Mouse (Mus musculus): Measurements from ENCODE around the gene Smox. TPM values are rescaled to one million over a fixed set of nuclear protein-coding genes. Genes with fewer than 3 reads are reported as not detected.

The Smox gene
- 36.3 and 44.9 TPM in 2 replicates for polyA plus RNA-seq (2014; fragmentation: Nextera tagmentation; extraction: Ambion mirVana)

- Histone ChIP-seq H3K9ac (ENCODE audit: low read depth, low read length) (peak within 1 kb of the TSS; percentile 90), H3K27ac (ENCODE audit: low read depth, low read length) (peak within 1 kb of the TSS; percentile 62), H3K36me3 (ENCODE audit: control insufficient read depth, insufficient read depth, low read length) (no peaks in the 10 kb centered on the region), H3K4me2 (peak within 1 kb of the TSS; percentile 91), H3K9me3 (ENCODE audit: control insufficient read depth, low read length) (no peaks in the 10 kb centered on the region), H3K4me3 (ENCODE audit: low read depth, low read length) (peak within 1 kb of the TSS; percentile 87), H3K4me1 (replicated peaks; ENCODE audit: control insufficient read depth, insufficient read depth, low read length) (peaks cover 25% of the 10 kb centered on the region), H3K27me3 (replicated peaks; ENCODE audit: control insufficient read depth, insufficient read depth, low read length) (no peaks in the 10 kb centered on the region)
- no peak for ATAC-seq (replicated peaks; ENCODE audit: low FRiP score)
- WGBS, result 21% methylated on average over 7 of the region's 7 CpGs
- DNase-seq (ENCODE audit: low spot score), result no peak
Measured at GRCm38 (mm10) chr2:131491196-131491595, at the start of gene Smox. TSS of gene Smox (plus strand) at chr2:131491496.

- Histone ChIP-seq H3K9ac (ENCODE audit: low read depth, low read length) (no peak overlapping the region), H3K4me1 (replicated peaks; ENCODE audit: control insufficient read depth, insufficient read depth, low read length) (no peaks in the 10 kb centered on the region), H3K27me3 (replicated peaks; ENCODE audit: control insufficient read depth, insufficient read depth, low read length) (no peaks in the 10 kb centered on the region), H3K4me2 (no peak overlapping the region), H3K27ac (ENCODE audit: low read depth, low read length) (no peak overlapping the region), H3K4me3 (ENCODE audit: low read depth, low read length) (no peak overlapping the region), H3K9me3 (ENCODE audit: control insufficient read depth, low read length) (no peaks in the 10 kb centered on the region), H3K36me3 (ENCODE audit: control insufficient read depth, insufficient read depth, low read length) (no peaks in the 10 kb centered on the region)
- 74% methylated on average over 8 of the region's 8 CpGs for WGBS
- DNase-seq (ENCODE audit: low spot score) (no peak), ATAC-seq (replicated peaks; ENCODE audit: low FRiP score) (no peak)
Measured at GRCm38 (mm10) chr2:131443084-131443890, 48.0 kb upstream of the Smox start.

DNA sequence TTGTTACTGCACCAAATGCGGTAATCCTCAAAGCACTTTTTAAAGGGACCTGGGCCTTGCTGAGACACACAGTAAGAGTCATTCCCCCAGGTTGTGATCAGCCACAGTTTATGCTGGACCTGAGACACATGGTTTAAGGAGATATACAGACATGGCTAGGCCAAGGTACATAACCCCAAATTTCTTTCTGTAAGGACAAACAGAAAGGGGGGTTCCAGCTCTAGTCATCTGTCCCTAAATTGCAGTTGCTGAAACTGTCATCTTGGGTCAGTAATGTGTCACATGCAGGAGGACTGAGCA, 47.5 kb upstream of the Smox start:
- Histone ChIP-seq H3K36me3 (ENCODE audit: control insufficient read depth, insufficient read depth, low read length) (no peaks in the 10 kb centered on the region), H3K9me3 (ENCODE audit: control insufficient read depth, low read length) (no peaks in the 10 kb centered on the region), H3K4me3 (ENCODE audit: low read depth, low read length) (no peak overlapping the region), H3K27me3 (replicated peaks; ENCODE audit: control insufficient read depth, insufficient read depth, low read length) (no peaks in the 10 kb centered on the region), H3K4me1 (replicated peaks; ENCODE audit: control insufficient read depth, insufficient read depth, low read length) (no peaks in the 10 kb centered on the region), H3K4me2 (no peak overlapping the region), H3K9ac (ENCODE audit: low read depth, low read length) (no peak overlapping the region), H3K27ac (ENCODE audit: low read depth, low read length) (no peak overlapping the region)
- no peak for ATAC-seq (replicated peaks; ENCODE audit: low FRiP score)
- 77% methylated on average over 1 of the region's 1 CpGs for WGBS
- DNase-seq (ENCODE audit: low spot score), result no peak

DNA sequence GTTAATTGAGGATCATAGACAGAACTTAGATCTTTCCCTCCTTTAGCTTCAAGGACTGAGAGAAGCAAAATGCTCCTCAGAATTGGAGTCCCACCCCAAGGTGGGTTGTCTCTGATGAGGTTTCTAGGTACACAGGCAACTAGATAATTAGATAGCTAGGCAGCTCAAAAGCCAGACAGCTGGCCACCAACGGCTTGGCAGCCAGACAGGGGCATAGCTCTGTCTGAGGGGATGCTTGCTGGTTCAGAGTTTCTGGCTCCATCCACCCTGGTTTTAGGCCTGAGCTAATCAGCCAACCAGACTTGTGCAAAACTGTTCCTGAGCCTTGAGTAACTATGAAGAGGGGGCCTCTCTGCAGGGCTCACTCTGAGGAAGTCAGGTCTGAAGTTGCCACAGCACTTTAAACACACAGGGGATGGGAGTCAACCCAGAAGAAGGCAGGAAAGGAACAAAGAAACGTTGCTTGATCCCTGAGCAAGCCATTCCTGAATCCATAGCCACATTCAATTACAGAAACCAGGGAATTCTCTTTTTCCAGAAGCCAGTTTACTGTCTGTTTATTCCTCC, 44.8 kb upstream of the Smox start:
- H3K4me1 ChIP-seq (replicated peaks; ENCODE audit: control insufficient read depth, insufficient read depth, low read length), result no peaks in the 10 kb centered on the region
- no peaks in the 10 kb centered on the region for H3K36me3 ChIP-seq (ENCODE audit: control insufficient read depth, insufficient read depth, low read length)
- H3K4me2 ChIP-seq, result no peak overlapping the region
- no peak overlapping the region for H3K9ac ChIP-seq (ENCODE audit: low read depth, low read length)
- no peaks in the 10 kb centered on the region for H3K9me3 ChIP-seq (ENCODE audit: control insufficient read depth, low read length)
- H3K27ac ChIP-seq (ENCODE audit: low read depth, low read length), result no peak overlapping the region
- no peak for ATAC-seq (replicated peaks; ENCODE audit: low FRiP score)
- 54% methylated on average over 2 of the region's 2 CpGs for WGBS
- no peak for DNase-seq (ENCODE audit: low spot score)
- H3K4me3 ChIP-seq (ENCODE audit: low read depth, low read length), result no peak overlapping the region
- no peaks in the 10 kb centered on the region for H3K27me3 ChIP-seq (replicated peaks; ENCODE audit: control insufficient read depth, insufficient read depth, low read length)

DNA sequence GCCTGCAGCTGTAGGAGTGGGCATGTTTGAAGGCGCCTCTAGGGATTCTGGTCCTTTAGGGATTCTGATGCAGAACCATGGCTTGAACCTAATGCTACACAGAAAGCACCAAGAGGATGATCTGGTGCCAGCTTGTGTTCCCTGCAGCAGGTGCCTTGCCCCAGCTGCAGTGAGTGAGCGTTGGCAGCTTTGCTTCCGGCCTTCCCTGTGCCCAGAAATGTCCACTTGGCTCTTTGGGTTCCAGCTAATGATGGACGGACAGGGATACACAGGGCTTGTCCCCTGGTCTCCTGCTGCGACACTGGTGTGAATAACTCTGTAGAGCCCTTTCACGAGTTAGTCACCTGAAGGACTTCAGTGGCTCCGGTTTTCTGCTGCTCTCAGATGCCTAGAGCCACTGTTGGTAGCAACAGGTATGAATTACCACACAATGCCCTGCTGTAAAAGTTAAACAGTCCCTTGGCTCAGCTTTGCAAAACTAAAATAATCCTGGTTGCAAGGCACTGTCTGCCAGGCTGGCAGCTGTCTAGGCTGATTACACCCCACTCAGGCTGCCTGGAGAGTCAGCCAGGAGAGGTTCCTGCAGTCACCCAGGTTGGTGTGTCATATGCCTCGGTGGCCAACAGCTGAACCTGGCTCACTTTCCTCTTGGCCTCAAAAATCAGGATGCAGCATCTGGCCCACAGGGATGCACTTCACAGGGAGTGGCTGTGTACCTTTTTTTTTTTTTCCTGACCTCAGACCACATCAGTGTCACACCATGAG, 43.5 kb upstream of the Smox start:
- DNase-seq (ENCODE audit: low spot score), result no peak
- H3K9me3 ChIP-seq (ENCODE audit: control insufficient read depth, low read length), result no peaks in the 10 kb centered on the region
- no peak overlapping the region for H3K4me2 ChIP-seq
- H3K27ac ChIP-seq (ENCODE audit: low read depth, low read length), result no peak overlapping the region
- ATAC-seq (replicated peaks; ENCODE audit: low FRiP score), result no peak
- no peaks in the 10 kb centered on the region for H3K27me3 ChIP-seq (replicated peaks; ENCODE audit: control insufficient read depth, insufficient read depth, low read length)
- no peak overlapping the region for H3K4me3 ChIP-seq (ENCODE audit: low read depth, low read length)
- H3K36me3 ChIP-seq (ENCODE audit: control insufficient read depth, insufficient read depth, low read length), result no peaks in the 10 kb centered on the region
- H3K4me1 ChIP-seq (replicated peaks; ENCODE audit: control insufficient read depth, insufficient read depth, low read length), result no peaks in the 10 kb centered on the region
- WGBS, result 82% methylated on average over 8 of the region's 8 CpGs
- no peak overlapping the region for H3K9ac ChIP-seq (ENCODE audit: low read depth, low read length)

GRCm38 (mm10) chr2:131448353-131448752, 42.9 kb upstream of the Smox start:
- ATAC-seq (replicated peaks; ENCODE audit: low FRiP score) (no peak), DNase-seq (ENCODE audit: low spot score) (no peak)
- Histone ChIP-seq H3K4me3 (ENCODE audit: low read depth, low read length) (no peak overlapping the region), H3K9me3 (ENCODE audit: control insufficient read depth, low read length) (no peaks in the 10 kb centered on the region), H3K9ac (ENCODE audit: low read depth, low read length) (no peak overlapping the region), H3K27me3 (replicated peaks; ENCODE audit: control insufficient read depth, insufficient read depth, low read length) (no peaks in the 10 kb centered on the region), H3K4me1 (replicated peaks; ENCODE audit: control insufficient read depth, insufficient read depth, low read length) (no peaks in the 10 kb centered on the region), H3K27ac (ENCODE audit: low read depth, low read length) (no peak overlapping the region), H3K4me2 (no peak overlapping the region), H3K36me3 (ENCODE audit: control insufficient read depth, insufficient read depth, low read length) (no peaks in the 10 kb centered on the region)

DNA sequence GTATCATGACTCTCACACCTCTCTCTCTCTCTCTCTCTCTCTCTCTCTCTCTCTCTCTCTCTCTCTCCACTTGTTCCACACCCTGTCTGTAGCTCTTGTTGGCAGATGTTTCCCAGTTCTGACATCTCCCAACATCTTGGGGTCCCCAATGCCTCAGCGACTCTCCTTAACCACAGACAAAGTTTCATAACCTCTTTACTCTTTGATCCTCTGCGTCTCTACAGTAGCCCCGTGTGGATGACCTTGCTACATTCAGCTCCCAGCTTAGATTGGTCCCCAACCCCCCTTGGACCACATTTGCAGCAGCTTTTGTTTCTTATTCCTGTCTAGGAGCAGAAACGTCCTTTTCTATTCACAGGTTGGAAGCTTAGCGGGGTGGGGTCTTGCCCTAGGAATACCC, 41.6 kb upstream of the Smox start:
- 59% methylated on average over 5 of the region's 5 CpGs for WGBS

GRCm38 (mm10) chr2:131450491-131450890, 40.8 kb upstream of the Smox start:
- no peak overlapping the region for H3K27ac ChIP-seq (ENCODE audit: low read depth, low read length)
- no peaks in the 10 kb centered on the region for H3K27me3 ChIP-seq (replicated peaks; ENCODE audit: control insufficient read depth, insufficient read depth, low read length)
- 81% methylated on average over 5 of the region's 5 CpGs for WGBS
- 0 out of 2 replicates have a peak, but pooled peaks cover 6% of the 10 kb centered on the region for H3K4me1 ChIP-seq (replicated peaks; ENCODE audit: control insufficient read depth, insufficient read depth, low read length)
- no peak for DNase-seq (ENCODE audit: low spot score)
- no peaks in the 10 kb centered on the region for H3K9me3 ChIP-seq (ENCODE audit: control insufficient read depth, low read length)
- no peak overlapping the region for H3K4me3 ChIP-seq (ENCODE audit: low read depth, low read length)
- no peaks in the 10 kb centered on the region for H3K36me3 ChIP-seq (ENCODE audit: control insufficient read depth, insufficient read depth, low read length)
- H3K9ac ChIP-seq (ENCODE audit: low read depth, low read length), result no peak overlapping the region
- ATAC-seq (replicated peaks; ENCODE audit: low FRiP score), result no peak
- no peak overlapping the region for H3K4me2 ChIP-seq

More for the DNA sequence above, 41.6 kb upstream of the Smox start:
- H3K36me3 ChIP-seq (ENCODE audit: control insufficient read depth, insufficient read depth, low read length), result no peaks in the 10 kb centered on the region
- no peak for DNase-seq (ENCODE audit: low spot score)
- no peak overlapping the region for H3K4me3 ChIP-seq (ENCODE audit: low read depth, low read length)
- no peak for ATAC-seq (replicated peaks; ENCODE audit: low FRiP score)
- no peak overlapping the region for H3K27ac ChIP-seq (ENCODE audit: low read depth, low read length)
- H3K4me1 ChIP-seq (replicated peaks; ENCODE audit: control insufficient read depth, insufficient read depth, low read length), result 0 out of 2 replicates have a peak, but pooled peaks cover 4% of the 10 kb centered on the region
- no peak overlapping the region for H3K9ac ChIP-seq (ENCODE audit: low read depth, low read length)
- no peak overlapping the region for H3K4me2 ChIP-seq
- H3K9me3 ChIP-seq (ENCODE audit: control insufficient read depth, low read length), result no peaks in the 10 kb centered on the region
- no peaks in the 10 kb centered on the region for H3K27me3 ChIP-seq (replicated peaks; ENCODE audit: control insufficient read depth, insufficient read depth, low read length)

Measured in liver, embryonic 11.5 days (tissue).